Mouse (Mus musculus) left cerebral cortex, postnatal 4 days (tissue): Measurements from ENCODE around the gene Olfr19. TPM values are rescaled to one million over a fixed set of nuclear protein-coding genes. Genes with fewer than 3 reads are reported as not detected.
"Not testable (repeated sequence)": the region's sequence is repeated elsewhere in the genome, so short reads cannot be mapped to it uniquely, and the experiment has no call there.

ENCODE experiments used
- DNase-seq: peaks from one replicate; pipeline ENCODE4 v3.0.0-alpha.2; 2022
- intact Hi-C: fragments of 180-260 bp; cut with DNase I; formaldehyde crosslinking; loops from one replicate; pipeline ENCODE4 v1.15.1; 2025
- total RNA-seq, 2 experiments: library from RNA; stranded (reverse); gene quantifications; 2 replicates each; pipeline ENCODE4 v1.2.3; 2021

Olfr19 gene
- total RNA-seq: not detected

- intact Hi-C loops: no loop called here
- DNase-seq: no peak
Measured at GRCm38 (mm10) chr16:16676305-16676704, at the start of gene Olfr19. Olfr19 (minus strand) TSS chr16:16676405.

GRCm38 (mm10) chr16:16684975-16685374 lies 8.8 kb upstream of the Olfr19 start:
- intact Hi-C loops: no loop called here
- DNase-seq: no peak

- DNase-seq: no peak
- intact Hi-C loops: no loop called here
Measured at GRCm38 (mm10) chr16:16684053-16684452, 7.8 kb upstream of the Olfr19 start.

GRCm38 (mm10) chr16:16664994-16665393 lies 11.2 kb downstream of the Olfr19 start:
- DNase-seq: no peak
- intact Hi-C loops: no loop called here

GRCm38 (mm10) chr16:16664516-16664915 lies 11.7 kb downstream of the Olfr19 start:
- DNase-seq, intact Hi-C loops: not testable (repeated sequence)

GRCm38 (mm10) chr16:16645148-16645547 lies 31.1 kb downstream of the Olfr19 start:
- DNase-seq: no peak
- intact Hi-C loops: no loop called here

GRCm38 (mm10) chr16:16633730-16634129 lies 42.5 kb downstream of the Olfr19 start:
- DNase-seq: no peak
- intact Hi-C loops: no loop called here

Other genes starting within 250 kb of the Olfr19 start
- gene Fgd4, start 75.9 kb downstream of the Olfr19 start, total RNA-seq: 10 to 100 TPM; 56.9 to 61.6 TPM
- gene Spag6l, start 153.1 kb upstream of the Olfr19 start, total RNA-seq: 10 to 100 TPM; 11.4 to 12.6 TPM
- not detected for gene Igll1, start 187.6 kb upstream of the Olfr19 start, total RNA-seq
- 10 to 100 TPM; 57.1 to 78.2 TPM for gene Top3b, start 194.3 kb upstream of the Olfr19 start, total RNA-seq
- under 1 TPM in 1 of 2 experiments, not detected in 1; 0.52 TPM for gene Vpreb1, start 194.4 kb upstream of the Olfr19 start, total RNA-seq
- 10 to 100 TPM; 23.8 to 25.8 TPM for gene Ppm1f, start 220.1 kb upstream of the Olfr19 start, total RNA-seq